Mouse (Mus musculus) T-cell, adult 2 months (primary cell): ENCODE data around the gene Pde8a.
"Not testable (repeated sequence)": the region's sequence is repeated elsewhere in the genome, so short reads cannot be mapped to it uniquely, and the experiment has no call there.

Experiments used
- DNase-seq: peaks from one replicate; pipeline ENCODE4 v3.0.0; 2022; ENCODE audit warnings: low spot score

The Pde8a gene

GRCm38 (mm10) chr7:81213347-81214152, at the start of gene Pde8a:
Gene Pde8a (plus strand): TSS chr7:81213596.
- DNase-seq, result peak; percentile 16

GRCm38 (mm10) chr7:81164411-81164810, 49.0 kb upstream of the Pde8a start:
- no peak for DNase-seq

DNA sequence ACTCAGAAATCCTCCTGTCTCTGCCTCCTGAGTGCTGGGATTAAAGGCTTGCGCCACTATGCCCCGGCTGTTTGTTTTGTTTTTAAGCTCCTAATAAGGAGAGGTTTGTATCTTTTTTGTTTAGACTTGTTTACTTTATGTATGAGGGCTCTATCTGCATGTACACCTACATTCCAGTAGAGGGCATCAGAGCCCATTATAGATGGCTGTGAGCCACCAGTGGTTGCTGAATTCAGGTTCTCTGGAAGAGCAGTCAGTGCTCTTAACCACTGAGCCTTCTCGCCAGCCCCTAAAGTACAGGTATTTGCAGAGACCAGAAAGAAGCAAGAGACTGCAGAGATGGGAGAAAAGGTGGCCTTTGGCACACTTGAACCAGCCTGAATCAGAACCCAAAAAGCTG, 46.3 kb upstream of the Pde8a start:
- DNase-seq, result peak; percentile 44

GRCm38 (mm10) chr7:81169351-81169750, 44.0 kb upstream of the Pde8a start:
- DNase-seq, result no peak

DNA sequence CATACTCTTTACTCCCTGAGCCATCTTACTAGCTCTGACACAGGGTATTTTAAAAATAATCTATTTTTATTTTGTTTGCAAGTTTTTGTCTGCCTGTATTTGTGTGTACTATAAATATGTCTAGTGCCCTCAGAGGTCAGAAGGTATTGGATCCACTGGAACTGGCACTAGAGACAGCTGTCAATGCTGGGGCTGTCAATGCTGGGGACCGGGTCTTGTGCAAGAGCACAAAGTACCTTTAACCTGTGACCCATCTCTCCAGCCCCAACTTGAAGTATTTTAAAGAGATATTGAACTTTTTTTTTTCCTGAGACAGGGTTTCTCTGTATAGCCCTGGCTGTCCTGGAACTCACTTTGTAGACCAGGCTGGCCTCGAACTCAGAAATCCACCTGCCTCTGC, 39.5 kb upstream of the Pde8a start:
- DNase-seq, result no peak

GRCm38 (mm10) chr7:81174654-81175053, 38.7 kb upstream of the Pde8a start:
- DNase-seq, result no peak

DNA sequence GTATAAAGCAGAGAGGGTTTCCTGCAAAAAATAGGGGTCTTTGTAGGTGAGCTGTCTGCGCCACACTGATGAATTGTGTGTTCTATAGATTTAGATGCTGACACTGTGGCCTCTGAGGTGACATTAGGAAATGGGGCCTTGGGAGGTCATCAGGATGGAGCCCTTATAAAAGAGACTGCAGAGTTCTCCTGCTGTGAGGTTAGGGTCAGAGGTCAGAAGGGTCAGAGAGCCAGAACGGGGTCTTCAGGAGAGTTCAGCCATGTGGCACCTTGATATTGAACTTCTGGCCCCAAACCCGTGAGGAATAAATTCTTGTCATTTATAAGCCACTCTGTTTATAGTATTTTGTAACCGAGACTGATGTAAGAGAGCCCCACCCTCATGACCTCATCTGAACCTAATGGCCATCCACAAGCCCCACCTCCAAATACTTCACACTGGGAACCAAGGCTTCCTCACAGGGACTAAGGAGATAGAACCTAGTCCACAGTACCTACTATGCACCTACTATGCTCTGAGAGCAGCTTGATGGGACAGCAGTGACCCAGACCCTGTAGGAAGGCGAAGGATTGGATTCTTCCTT, 37.1 kb upstream of the Pde8a start:
- DNase-seq, result no peak

DNA sequence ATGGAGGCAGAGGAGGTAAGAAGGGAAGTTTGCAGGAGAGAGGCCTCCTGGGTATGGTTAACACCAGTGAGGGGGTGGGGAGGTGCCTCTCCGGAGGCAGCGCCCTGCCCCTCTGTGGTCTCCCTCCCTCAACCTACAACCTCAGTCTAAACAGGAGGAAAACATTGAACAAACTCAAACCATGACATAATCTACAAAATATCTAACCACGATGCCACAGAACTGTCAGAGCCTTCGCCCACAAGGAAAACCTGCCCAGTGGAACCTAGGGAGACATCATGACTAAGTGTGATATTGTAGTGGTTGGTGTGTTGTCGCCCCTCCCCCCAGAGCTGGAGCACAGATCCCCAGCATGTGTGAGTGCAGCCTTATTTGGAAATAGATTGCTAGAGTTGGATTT, 33.9 kb upstream of the Pde8a start:
- DNase-seq, result peak; percentile 66

DNA sequence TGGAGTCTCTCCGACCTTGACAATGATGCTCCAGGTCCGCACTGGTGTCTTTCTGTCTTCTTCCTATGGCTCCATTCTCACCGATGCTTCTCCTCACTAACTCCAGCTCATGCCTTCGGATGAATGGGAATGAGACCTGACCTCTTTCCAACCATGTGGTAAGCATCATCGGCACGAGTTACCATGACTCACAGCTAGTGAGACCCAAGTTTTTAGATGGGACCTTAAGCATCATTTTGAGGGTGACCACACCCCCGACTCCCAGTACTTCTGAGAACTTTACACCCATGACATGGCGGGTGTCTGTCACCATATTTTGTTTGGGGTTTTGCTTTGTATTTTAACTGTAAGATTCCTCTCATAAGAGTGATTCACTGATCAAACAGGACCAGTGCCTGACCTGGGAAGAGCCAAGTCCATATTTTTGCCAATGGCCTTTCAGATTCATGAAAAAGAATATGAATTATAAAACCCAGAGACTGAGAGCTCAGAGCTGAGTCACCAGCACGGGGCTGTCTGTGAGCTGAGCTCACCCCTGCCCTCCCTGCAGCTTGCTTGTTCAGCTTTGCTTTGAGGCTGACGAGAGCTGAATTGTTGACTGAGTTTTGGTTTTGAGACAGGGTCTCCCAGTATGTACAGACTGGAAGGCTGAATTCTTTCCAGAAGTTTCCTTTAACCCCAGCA, 30.8 kb upstream of the Pde8a start:
- no peak for DNase-seq

GRCm38 (mm10) chr7:81183181-81183580, 30.2 kb upstream of the Pde8a start:
- DNase-seq, result no peak

GRCm38 (mm10) chr7:81184136-81184535, 29.3 kb upstream of the Pde8a start:
- DNase-seq, result no peak

- DNase-seq, result no peak
These were observed 28.7 kb upstream of the Pde8a start for GRCm38 (mm10) chr7:81184651-81185050.

DNA sequence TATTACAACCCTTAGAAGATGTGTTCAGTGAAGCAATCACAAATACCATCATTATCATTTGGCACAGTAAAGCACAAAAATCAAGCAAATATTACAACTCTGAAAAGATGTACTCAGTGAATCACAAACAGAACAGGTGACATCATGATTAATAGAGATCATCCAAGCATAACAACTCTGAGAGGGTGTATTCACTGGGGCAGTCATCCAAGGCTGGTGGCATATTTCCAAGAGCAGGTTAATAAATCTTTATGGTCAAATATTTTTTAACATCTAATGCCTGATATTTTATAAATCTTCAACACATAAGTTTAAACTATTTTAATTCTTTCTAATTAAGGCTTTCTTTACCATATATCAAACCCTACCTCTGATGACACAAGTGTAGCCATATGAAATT, 27.4 kb upstream of the Pde8a start:
- DNase-seq, result not testable (repeated sequence)

GRCm38 (mm10) chr7:81189180-81189579, 24.2 kb upstream of the Pde8a start:
- no peak for DNase-seq

GRCm38 (mm10) chr7:81195509-81195908, 17.9 kb upstream of the Pde8a start:
- no peak for DNase-seq

- DNase-seq, result no peak
These were observed 16.6 kb upstream of the Pde8a start for GRCm38 (mm10) chr7:81196796-81197195.

- no peak for DNase-seq
These were observed 14.9 kb upstream of the Pde8a start for GRCm38 (mm10) chr7:81198538-81198937.

GRCm38 (mm10) chr7:81199109-81199508, 14.3 kb upstream of the Pde8a start:
- DNase-seq, result no peak

- no peak for DNase-seq
These were observed 13.6 kb upstream of the Pde8a start for GRCm38 (mm10) chr7:81199757-81200156.

GRCm38 (mm10) chr7:81202389-81202788, 11.0 kb upstream of the Pde8a start:
- no peak for DNase-seq

DNA sequence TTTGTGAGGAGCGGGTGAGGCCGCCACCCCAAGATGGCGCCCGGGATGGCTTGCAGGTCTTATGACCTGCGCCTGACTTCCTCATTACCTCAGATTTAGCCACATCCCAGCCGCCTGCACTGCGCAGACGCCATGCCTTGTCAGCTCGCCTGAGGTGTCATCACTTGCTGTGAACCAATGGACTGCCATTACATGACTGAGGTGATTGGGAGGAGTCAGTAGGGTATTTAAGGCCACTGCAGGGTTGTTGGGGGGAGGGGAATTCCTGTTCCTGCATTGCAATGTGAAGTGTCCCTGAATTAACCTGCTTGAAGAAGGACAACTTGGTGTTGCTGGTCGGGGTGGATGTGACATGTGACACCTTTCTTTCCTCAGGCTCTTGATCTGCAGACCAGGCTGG, 9.8 kb upstream of the Pde8a start:
- DNase-seq, result not testable (repeated sequence)

DNA sequence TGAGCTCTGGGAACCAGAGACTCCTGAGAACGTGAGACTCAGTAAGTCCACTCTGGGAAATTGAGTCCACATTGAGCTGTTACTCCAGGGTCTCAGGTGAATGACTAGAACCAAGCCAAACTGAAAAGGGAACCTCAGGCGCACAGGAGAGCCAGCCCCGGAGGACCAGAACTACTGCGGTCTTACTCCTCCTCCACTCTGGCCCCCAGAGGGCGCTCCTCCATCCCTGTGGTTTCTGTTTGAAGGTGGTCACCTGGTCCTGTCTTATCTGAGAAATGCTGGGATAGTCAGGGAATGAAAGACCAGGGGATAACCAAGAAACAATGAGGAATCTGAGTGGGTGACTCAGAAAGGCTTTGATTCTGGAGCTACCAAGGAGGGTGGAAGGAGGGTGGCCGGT, 4.5 kb upstream of the Pde8a start:
- peak; percentile 42 for DNase-seq

GRCm38 (mm10) chr7:81209979-81210685, 3.3 kb upstream of the Pde8a start:
- DNase-seq, result no peak
